Mouse (Mus musculus): ENCODE measurements around the gene Naa11. TPM values are rescaled to one million over a fixed set of nuclear protein-coding genes. Genes with fewer than 3 reads are reported as not detected.

Naa11 gene
- total and polyA plus RNA-seq, 3 experiments = not detected

GRCm38 (mm10) chr5:97379976-97380375, 12.2 kb downstream of the Naa11 start:
- H3K4me3 ChIP-seq (replicated peaks in 1 of 3; ENCODE audit: low read depth in 2 of 3, low read length in 2 of 3, poor library complexity in 1 of 3) = no peak overlapping the region
- no peaks in the 10 kb centered on the region for H3K9me3 ChIP-seq (replicated peaks; ENCODE audit: low read length)
- TF ChIP-seq MAFK (IDR thresholded peaks at IDR 0.05; ENCODE audit: insufficient replicate concordance, low read length) (no peak), SMC3 (IDR thresholded peaks at IDR 0.05; ENCODE audit: low read depth, low read length) (no peak), RAD21 (IDR thresholded peaks at IDR 0.05; ENCODE audit: low read depth, low read length) (no peak), NRF1 (IDR thresholded peaks at IDR 0.05; ENCODE audit: low read depth, low read length) (no peak), TBP (conservative IDR thresholded peaks at IDR 0.05; ENCODE audit: low read depth, low read length) (no peak), POLR2A (IDR thresholded peaks at IDR 0.05; ENCODE audit: low read depth, low read length) (no peak), USF2 (conservative IDR thresholded peaks at IDR 0.05; ENCODE audit: low read depth, low read length) (no peak), SIN3A (IDR thresholded peaks at IDR 0.05; ENCODE audit: low read length) (no peak), ZNF384 (IDR thresholded peaks at IDR 0.05; ENCODE audit: low read depth, low read length) (no peak), BHLHE40 (IDR thresholded peaks at IDR 0.05; ENCODE audit: low read depth, low read length) (no peak), CHD2 (IDR thresholded peaks at IDR 0.05; ENCODE audit: low read length) (no peak), USF1 (IDR thresholded peaks at IDR 0.05; ENCODE audit: low read depth, low read length) (no peak), MAZ (IDR thresholded peaks at IDR 0.05; ENCODE audit: low read depth, low read length) (no peak), HCFC1 (IDR thresholded peaks at IDR 0.05; ENCODE audit: low read depth, low read length) (no peak), MYC (IDR thresholded peaks at IDR 0.05; ENCODE audit: low read depth, low read length) (no peak), MEF2A (IDR thresholded peaks at IDR 0.05; ENCODE audit: borderline replicate concordance, low read depth, low read length) (no peak)
- H3K27ac ChIP-seq (ENCODE audit: insufficient read depth, low read depth) = no peak overlapping the region
- dilution Hi-C loops (cut with MboI; ENCODE audit: extremely low pct_ligation_motif_present, extremely low pct_unique_long_range_greater_than_20kb, low sequenced_read_pairs) (no loop called here), in situ Hi-C loops (cut with MboI; ENCODE audit: low pct_ligation_motif_present, low pct_unique_long_range_greater_than_20kb, low sequenced_read_pairs) (no loop called here)
- H3K27me3 ChIP-seq (replicated peaks) = no peaks in the 10 kb centered on the region
- H3K9ac ChIP-seq (ENCODE audit: insufficient read depth, low read depth) = no peak overlapping the region
- H3K79me2 ChIP-seq (replicated peaks; ENCODE audit: control insufficient read depth, extremely low read depth, insufficient read depth, poor library complexity, severe bottlenecking) = no peaks in the 10 kb centered on the region
- no peak for DNase-seq (ENCODE audit: extremely low read depth)
- H3K4me2 ChIP-seq (ENCODE audit: insufficient read depth, low read depth, poor library complexity, severe bottlenecking) = no peak overlapping the region
- H3K4me1 ChIP-seq (ENCODE audit: control insufficient read depth in 1 of 2, insufficient read depth in 2 of 2) = peaks cover 0 to 12% of the 10 kb centered on the region in 2 experiments; a peak in 2 of 4 replicates
- H3K36me3 ChIP-seq (replicated peaks in 1 of 2; ENCODE audit: control insufficient read depth in 1 of 2, insufficient read depth in 1 of 2, low read length in 1 of 2) = no peaks in the 10 kb centered on the region

- Histone ChIP-seq H3K27me3 (replicated peaks) (no peaks in the 10 kb centered on the region), H3K9me3 (replicated peaks; ENCODE audit: low read length) (no peaks in the 10 kb centered on the region), H3K79me2 (replicated peaks; ENCODE audit: control insufficient read depth, extremely low read depth, insufficient read depth, poor library complexity, severe bottlenecking) (no peaks in the 10 kb centered on the region), H3K36me3 (replicated peaks in 1 of 2; ENCODE audit: control insufficient read depth in 1 of 2, insufficient read depth in 1 of 2, low read length in 1 of 2) (no peaks in the 10 kb centered on the region), H3K27ac (ENCODE audit: insufficient read depth, low read depth) (no peak overlapping the region), H3K4me3 (replicated peaks in 1 of 3; ENCODE audit: low read depth in 2 of 3, low read length in 2 of 3, poor library complexity in 1 of 3) (no peak overlapping the region), H3K9ac (ENCODE audit: insufficient read depth, low read depth) (no peak overlapping the region), H3K4me1 (ENCODE audit: control insufficient read depth in 1 of 2, insufficient read depth in 2 of 2) (peaks cover 9 to 36% of the 10 kb centered on the region in 2 experiments), H3K4me2 (ENCODE audit: insufficient read depth, low read depth, poor library complexity, severe bottlenecking) (peak overlapping the region; percentile 93)
- dilution Hi-C loops (cut with MboI; ENCODE audit: extremely low pct_ligation_motif_present, extremely low pct_unique_long_range_greater_than_20kb, low sequenced_read_pairs) (no loop called here), in situ Hi-C loops (cut with MboI; ENCODE audit: low pct_ligation_motif_present, low pct_unique_long_range_greater_than_20kb, low sequenced_read_pairs) (no loop called here)
- TF ChIP-seq IRF4 (IDR thresholded peaks at IDR 0.05; ENCODE audit: low read depth, low read length) = no peak
- no peak for TF ChIP-seq MAZ (IDR thresholded peaks at IDR 0.05; ENCODE audit: low read depth, low read length)
- TF ChIP-seq CTCF (conservative IDR thresholded peaks at IDR 0.05 in 1 of 2, IDR thresholded peaks at IDR 0.05 in 1 of 2; ENCODE audit: low read depth in 2 of 2, low read length in 2 of 2) = no peak
- TF ChIP-seq UBTF (IDR thresholded peaks at IDR 0.05; ENCODE audit: low read depth, low read length) = no peak
- no peak for TF ChIP-seq JUND (conservative IDR thresholded peaks at IDR 0.05; ENCODE audit: low read depth, low read length)
- TF ChIP-seq BHLHE40 (IDR thresholded peaks at IDR 0.05; ENCODE audit: low read depth, low read length) = no peak
- no peak for TF ChIP-seq MYC (IDR thresholded peaks at IDR 0.05; ENCODE audit: low read depth, low read length)
- TF ChIP-seq ZNF384 (IDR thresholded peaks at IDR 0.05; ENCODE audit: low read depth, low read length) = no peak
- TF ChIP-seq RAD21 (IDR thresholded peaks at IDR 0.05; ENCODE audit: low read depth, low read length) = no peak
- no peak for TF ChIP-seq TCF12 (IDR thresholded peaks at IDR 0.05; ENCODE audit: low read depth, low read length)
- no peak for TF ChIP-seq KAT2A (IDR thresholded peaks at IDR 0.05; ENCODE audit: insufficient replicate concordance, low read length)
- no peak for TF ChIP-seq MAFK (IDR thresholded peaks at IDR 0.05; ENCODE audit: insufficient replicate concordance, low read length)
- TF ChIP-seq MEF2A (IDR thresholded peaks at IDR 0.05; ENCODE audit: borderline replicate concordance, low read depth, low read length) = no peak
- no peak; the same call in 1 of the 2 replicates for TF ChIP-seq EP300 (IDR thresholded peaks at IDR 0.05; ENCODE audit: low read length)
- no peak for TF ChIP-seq MXI1 (IDR thresholded peaks at IDR 0.05; ENCODE audit: low read depth, low read length)
- DNase-seq (ENCODE audit: extremely low read depth) = peak; percentile 52
These were observed 27.4 kb downstream of the Naa11 start for GRCm38 (mm10) chr5:97364781-97365180.
